Mouse (Mus musculus): ENCODE measurements around the gene Nsd1. TPM values are rescaled to one million over a fixed set of nuclear protein-coding genes. Genes with fewer than 3 reads are reported as not detected.

Nsd1 gene
- polyA plus RNA-seq, 1 experiment from 2014 or later = 55.7 TPM

GRCm38 (mm10) chr13:55247293-55248030, 37.9 kb downstream of the Nsd1 start:
- ATAC-seq = no peak
- no peak for TF ChIP-seq CTCF (IDR thresholded peaks at IDR 0.05)
- no peak for TF ChIP-seq EP300 (IDR thresholded peaks at IDR 0.05)
- 84% methylated on average over 17 of the region's 17 CpGs for WGBS
- H3K9me3 ChIP-seq (ENCODE audit: low read length) = no peaks in the 10 kb centered on the region
- no peaks in the 10 kb centered on the region for H3K27me3 ChIP-seq (replicated peaks; ENCODE audit: insufficient read depth, low read length)
- H3K4me3 ChIP-seq (ENCODE audit: low read depth, low read length) = no peak overlapping the region
- no peak overlapping the region for H3K4me2 ChIP-seq (replicated peaks; ENCODE audit: low read depth, low read length)
- no peaks in the 10 kb centered on the region for H3K4me1 ChIP-seq (ENCODE audit: insufficient read depth, low read depth, low read length)
- H3K27ac ChIP-seq (ENCODE audit: low read length) = no peak overlapping the region
- H3K36me3 ChIP-seq (ENCODE audit: insufficient read depth, low read length) = peaks cover 28% of the 10 kb centered on the region; the same call in 1 of the 2 replicates
- H3K9ac ChIP-seq (replicated peaks; ENCODE audit: low read depth) = no peak overlapping the region
- DNase-seq (ENCODE audit: low spot score) = no peak

- no peak overlapping the region for H3K4me3 ChIP-seq (ENCODE audit: low read depth, low read length)
- 79% methylated on average over 4 of the region's 4 CpGs for WGBS
- H3K9ac ChIP-seq (replicated peaks; ENCODE audit: low read depth) = no peak overlapping the region
- no peaks in the 10 kb centered on the region for H3K9me3 ChIP-seq (ENCODE audit: low read length)
- ATAC-seq (no peak), DNase-seq (ENCODE audit: low spot score) (no peak)
- H3K4me1 ChIP-seq (ENCODE audit: insufficient read depth, low read depth, low read length) = no peaks in the 10 kb centered on the region
- H3K27ac ChIP-seq (ENCODE audit: low read length) = no peak overlapping the region
- TF ChIP-seq CTCF (IDR thresholded peaks at IDR 0.05) = no peak
- TF ChIP-seq EP300 (IDR thresholded peaks at IDR 0.05) = no peak
- peaks cover 27% of the 10 kb centered on the region; the same call in 1 of the 2 replicates for H3K36me3 ChIP-seq (ENCODE audit: insufficient read depth, low read length)
- H3K27me3 ChIP-seq (replicated peaks; ENCODE audit: insufficient read depth, low read length) = no peaks in the 10 kb centered on the region
- no peak overlapping the region for H3K4me2 ChIP-seq (replicated peaks; ENCODE audit: low read depth, low read length)
These were observed 39.7 kb downstream of the Nsd1 start for GRCm38 (mm10) chr13:55249246-55249645.

GRCm38 (mm10) chr13:55252820-55253219, 43.2 kb downstream of the Nsd1 start:
- no peaks in the 10 kb centered on the region for H3K9me3 ChIP-seq (ENCODE audit: low read length)
- 79% methylated on average over 4 of the region's 4 CpGs for WGBS
- peaks cover under 1% of the 10 kb centered on the region; the same call in 1 of the 2 replicates for H3K36me3 ChIP-seq (ENCODE audit: insufficient read depth, low read length)
- no peaks in the 10 kb centered on the region; the same call in 1 of the 2 replicates for H3K4me1 ChIP-seq (ENCODE audit: insufficient read depth, low read depth, low read length)
- ATAC-seq = no peak
- H3K9ac ChIP-seq (replicated peaks; ENCODE audit: low read depth) = no peak overlapping the region
- no peak for DNase-seq (ENCODE audit: low spot score)
- H3K4me2 ChIP-seq (replicated peaks; ENCODE audit: low read depth, low read length) = no peak overlapping the region
- H3K27ac ChIP-seq (ENCODE audit: low read length) = no peak overlapping the region; the same call in 1 of the 2 replicates
- TF ChIP-seq CTCF (IDR thresholded peaks at IDR 0.05) (no peak), EP300 (IDR thresholded peaks at IDR 0.05) (no peak)
- H3K4me3 ChIP-seq (ENCODE audit: low read depth, low read length) = no peak overlapping the region
- H3K27me3 ChIP-seq (replicated peaks; ENCODE audit: insufficient read depth, low read length) = no peaks in the 10 kb centered on the region

- no peak overlapping the region for H3K4me3 ChIP-seq (ENCODE audit: low read depth, low read length)
- no peak for DNase-seq (ENCODE audit: low spot score)
- no peak overlapping the region for H3K27ac ChIP-seq (ENCODE audit: low read length)
- TF ChIP-seq EP300 (IDR thresholded peaks at IDR 0.05) = no peak
- no peak for TF ChIP-seq CTCF (IDR thresholded peaks at IDR 0.05)
- no peaks in the 10 kb centered on the region for H3K36me3 ChIP-seq (ENCODE audit: insufficient read depth, low read length)
- H3K9me3 ChIP-seq (ENCODE audit: low read length) = no peaks in the 10 kb centered on the region
- no peaks in the 10 kb centered on the region; the same call in 1 of the 2 replicates for H3K4me1 ChIP-seq (ENCODE audit: insufficient read depth, low read depth, low read length)
- no peaks in the 10 kb centered on the region for H3K27me3 ChIP-seq (replicated peaks; ENCODE audit: insufficient read depth, low read length)
- 57% methylated on average over 3 of the region's 3 CpGs for WGBS
- ATAC-seq = no peak
- H3K9ac ChIP-seq (replicated peaks; ENCODE audit: low read depth) = no peak overlapping the region
- no peak overlapping the region for H3K4me2 ChIP-seq (replicated peaks; ENCODE audit: low read depth, low read length)
These were observed 45.6 kb downstream of the Nsd1 start for GRCm38 (mm10) chr13:55255052-55255652.

GRCm38 (mm10) chr13:55258651-55259050, 49.1 kb downstream of the Nsd1 start:
- Histone ChIP-seq H3K27me3 (replicated peaks; ENCODE audit: insufficient read depth, low read length) (no peaks in the 10 kb centered on the region), H3K36me3 (ENCODE audit: insufficient read depth, low read length) (peaks cover 12% of the 10 kb centered on the region; the same call in 1 of the 2 replicates), H3K4me2 (replicated peaks; ENCODE audit: low read depth, low read length) (no peak overlapping the region), H3K9me3 (ENCODE audit: low read length) (no peaks in the 10 kb centered on the region), H3K27ac (ENCODE audit: low read length) (no peak overlapping the region), H3K9ac (replicated peaks; ENCODE audit: low read depth) (no peak overlapping the region), H3K4me3 (ENCODE audit: low read depth, low read length) (no peak overlapping the region), H3K4me1 (ENCODE audit: insufficient read depth, low read depth, low read length) (no peaks in the 10 kb centered on the region; the same call in 1 of the 2 replicates)
- no peak for TF ChIP-seq EP300 (IDR thresholded peaks at IDR 0.05)
- TF ChIP-seq CTCF (IDR thresholded peaks at IDR 0.05) = peak; percentile 25
- 95% methylated on average over 3 of the region's 3 CpGs for WGBS
- ATAC-seq (no peak), DNase-seq (ENCODE audit: low spot score) (no peak)

- Histone ChIP-seq H3K4me1 (ENCODE audit: insufficient read depth, low read depth, low read length) (no peaks in the 10 kb centered on the region; the same call in 1 of the 2 replicates), H3K36me3 (ENCODE audit: insufficient read depth, low read length) (peaks cover 12% of the 10 kb centered on the region; the same call in 1 of the 2 replicates), H3K9ac (replicated peaks; ENCODE audit: low read depth) (no peak overlapping the region), H3K4me3 (ENCODE audit: low read depth, low read length) (no peak overlapping the region), H3K27me3 (replicated peaks; ENCODE audit: insufficient read depth, low read length) (no peaks in the 10 kb centered on the region), H3K4me2 (replicated peaks; ENCODE audit: low read depth, low read length) (no peak overlapping the region), H3K9me3 (ENCODE audit: low read length) (no peaks in the 10 kb centered on the region), H3K27ac (ENCODE audit: low read length) (no peak overlapping the region)
- no peak for DNase-seq (ENCODE audit: low spot score)
- WGBS = 97% methylated on average over 8 of the region's 8 CpGs
- ATAC-seq = no peak
- TF ChIP-seq CTCF (IDR thresholded peaks at IDR 0.05) = no peak
- TF ChIP-seq EP300 (IDR thresholded peaks at IDR 0.05) = no peak
These were observed 51.9 kb downstream of the Nsd1 start for GRCm38 (mm10) chr13:55261521-55261920.

Measured in lung, postnatal 0 days (tissue).